Mouse (Mus musculus): ENCODE measurements around the gene Vstm4. TPM values are rescaled to one million over a fixed set of nuclear protein-coding genes. Genes with fewer than 3 reads are reported as not detected.

Gene Vstm4
- 20.3 and 21.9 TPM in 2 replicates for polyA plus RNA-seq (2014; fragmentation: Nextera tagmentation; extraction: Ambion mirVana)

GRCm38 (mm10) chr14:32856681-32857328 is at the start of gene Vstm4:
Gene Vstm4 (plus strand): TSS chr14:32856756.
- Histone ChIP-seq H3K4me3 (ENCODE audit: control insufficient read depth in 1 of 2, insufficient read depth in 1 of 2, low read depth in 1 of 2, low read length in 2 of 2) (peak within 1 kb of the TSS; percentile 70 to 74), H3K4me2 (ENCODE audit: low read length) (peak within 1 kb of the TSS; percentile 83), H3K36me3 (ENCODE audit: control insufficient read depth, insufficient read depth, low read length) (no peaks in the 10 kb centered on the region), H3K9ac (ENCODE audit: low read length) (peak within 1 kb of the TSS; percentile 91), H3K9me3 (ENCODE audit: control insufficient read depth, low read length) (no peaks in the 10 kb centered on the region), H3K27ac (replicated peaks in 1 of 2; ENCODE audit: control insufficient read depth in 1 of 2, insufficient read depth in 1 of 2, low read depth in 2 of 2, low read length in 2 of 2) (peak within 1 kb of the TSS; percentile 35 to 70; a peak in 3 of 4 replicates), H3K27me3 (ENCODE audit: control insufficient read depth, insufficient read depth, low read length) (no peaks in the 10 kb centered on the region), H3K4me1 (ENCODE audit: control insufficient read depth in 2 of 2, insufficient read depth in 2 of 2, low read length in 2 of 2) (peaks cover 32 to 40% of the 10 kb centered on the region in 2 experiments)
- WGBS = under 1% methylated on average over 55 of the region's 68 CpGs
- ATAC-seq (ENCODE audit: insufficient number of reproducible peaks, insufficient read depth, low FRiP score, low read depth) = peak; percentile 70; the same call in 1 of the 2 replicates

GRCm38 (mm10) chr14:32810111-32810510 is 46.4 kb upstream of the Vstm4 start:
- Histone ChIP-seq H3K27ac (replicated peaks in 1 of 2; ENCODE audit: control insufficient read depth in 1 of 2, insufficient read depth in 1 of 2, low read depth in 2 of 2, low read length in 2 of 2) (no peak overlapping the region), H3K4me2 (ENCODE audit: low read length) (no peak overlapping the region), H3K4me3 (ENCODE audit: control insufficient read depth in 1 of 2, insufficient read depth in 1 of 2, low read depth in 1 of 2, low read length in 2 of 2) (no peak overlapping the region), H3K4me1 (ENCODE audit: control insufficient read depth in 2 of 2, insufficient read depth in 2 of 2, low read length in 2 of 2) (peaks cover 4 to 6% of the 10 kb centered on the region in 2 experiments; a peak in 2 of 4 replicates), H3K27me3 (ENCODE audit: control insufficient read depth, insufficient read depth, low read length) (no peaks in the 10 kb centered on the region), H3K9me3 (ENCODE audit: control insufficient read depth, low read length) (no peaks in the 10 kb centered on the region), H3K9ac (ENCODE audit: low read length) (no peak overlapping the region), H3K36me3 (ENCODE audit: control insufficient read depth, insufficient read depth, low read length) (no peaks in the 10 kb centered on the region)
- ATAC-seq (ENCODE audit: insufficient number of reproducible peaks, insufficient read depth, low FRiP score, low read depth) = no peak

- Histone ChIP-seq H3K27ac (replicated peaks in 1 of 2; ENCODE audit: control insufficient read depth in 1 of 2, insufficient read depth in 1 of 2, low read depth in 2 of 2, low read length in 2 of 2) (no peak overlapping the region), H3K4me3 (ENCODE audit: control insufficient read depth in 1 of 2, insufficient read depth in 1 of 2, low read depth in 1 of 2, low read length in 2 of 2) (no peak overlapping the region), H3K9ac (ENCODE audit: low read length) (no peak overlapping the region), H3K4me2 (ENCODE audit: low read length) (no peak overlapping the region), H3K9me3 (ENCODE audit: control insufficient read depth, low read length) (no peaks in the 10 kb centered on the region), H3K27me3 (ENCODE audit: control insufficient read depth, insufficient read depth, low read length) (no peaks in the 10 kb centered on the region), H3K4me1 (ENCODE audit: control insufficient read depth in 2 of 2, insufficient read depth in 2 of 2, low read length in 2 of 2) (peaks cover 12 to 17% of the 10 kb centered on the region in 2 experiments), H3K36me3 (ENCODE audit: control insufficient read depth, insufficient read depth, low read length) (no peaks in the 10 kb centered on the region)
- 69% methylated on average over 6 of the region's 6 CpGs for WGBS
- ATAC-seq (ENCODE audit: insufficient number of reproducible peaks, insufficient read depth, low FRiP score, low read depth) = no peak
These were observed 44.1 kb upstream of the Vstm4 start for GRCm38 (mm10) chr14:32812429-32812828.

GRCm38 (mm10) chr14:32814961-32815360 is 41.6 kb upstream of the Vstm4 start:
- Histone ChIP-seq H3K27ac (replicated peaks in 1 of 2; ENCODE audit: control insufficient read depth in 1 of 2, insufficient read depth in 1 of 2, low read depth in 2 of 2, low read length in 2 of 2) (no peak overlapping the region), H3K9me3 (ENCODE audit: control insufficient read depth, low read length) (no peaks in the 10 kb centered on the region), H3K4me1 (ENCODE audit: control insufficient read depth in 2 of 2, insufficient read depth in 2 of 2, low read length in 2 of 2) (peaks cover 27 to 31% of the 10 kb centered on the region in 2 experiments), H3K4me2 (ENCODE audit: low read length) (no peak overlapping the region), H3K27me3 (ENCODE audit: control insufficient read depth, insufficient read depth, low read length) (no peaks in the 10 kb centered on the region), H3K4me3 (ENCODE audit: control insufficient read depth in 1 of 2, insufficient read depth in 1 of 2, low read depth in 1 of 2, low read length in 2 of 2) (no peak overlapping the region), H3K36me3 (ENCODE audit: control insufficient read depth, insufficient read depth, low read length) (no peaks in the 10 kb centered on the region), H3K9ac (ENCODE audit: low read length) (no peak overlapping the region)
- ATAC-seq (ENCODE audit: insufficient number of reproducible peaks, insufficient read depth, low FRiP score, low read depth) = no peak
- WGBS = 38% methylated on average over 4 of the region's 4 CpGs

GRCm38 (mm10) chr14:32816533-32816932 is 40.0 kb upstream of the Vstm4 start:
- WGBS = 60% methylated on average over 4 of the region's 4 CpGs
- H3K9ac ChIP-seq (ENCODE audit: low read length) = no peak overlapping the region
- peak overlapping the region; percentile 52 to 73; a peak in 2 of 4 replicates for H3K27ac ChIP-seq (replicated peaks in 1 of 2; ENCODE audit: control insufficient read depth in 1 of 2, insufficient read depth in 1 of 2, low read depth in 2 of 2, low read length in 2 of 2)
- no peak for ATAC-seq (ENCODE audit: insufficient number of reproducible peaks, insufficient read depth, low FRiP score, low read depth)
- no peaks in the 10 kb centered on the region for H3K27me3 ChIP-seq (ENCODE audit: control insufficient read depth, insufficient read depth, low read length)
- H3K4me2 ChIP-seq (ENCODE audit: low read length) = no peak overlapping the region
- H3K4me3 ChIP-seq (ENCODE audit: control insufficient read depth in 1 of 2, insufficient read depth in 1 of 2, low read depth in 1 of 2, low read length in 2 of 2) = no peak overlapping the region
- H3K36me3 ChIP-seq (ENCODE audit: control insufficient read depth, insufficient read depth, low read length) = no peaks in the 10 kb centered on the region
- no peaks in the 10 kb centered on the region for H3K9me3 ChIP-seq (ENCODE audit: control insufficient read depth, low read length)
- peaks cover 27 to 31% of the 10 kb centered on the region in 2 experiments for H3K4me1 ChIP-seq (ENCODE audit: control insufficient read depth in 2 of 2, insufficient read depth in 2 of 2, low read length in 2 of 2)

- WGBS = 18% methylated on average over 7 of the region's 7 CpGs
- Histone ChIP-seq H3K9ac (ENCODE audit: low read length) (no peak overlapping the region), H3K4me2 (ENCODE audit: low read length) (peak overlapping the region; percentile 14), H3K27me3 (ENCODE audit: control insufficient read depth, insufficient read depth, low read length) (no peaks in the 10 kb centered on the region), H3K27ac (replicated peaks in 1 of 2; ENCODE audit: control insufficient read depth in 1 of 2, insufficient read depth in 1 of 2, low read depth in 2 of 2, low read length in 2 of 2) (peak overlapping the region; percentile 59 to 73), H3K9me3 (ENCODE audit: control insufficient read depth, low read length) (no peaks in the 10 kb centered on the region), H3K4me3 (ENCODE audit: control insufficient read depth in 1 of 2, insufficient read depth in 1 of 2, low read depth in 1 of 2, low read length in 2 of 2) (no peak overlapping the region), H3K36me3 (ENCODE audit: control insufficient read depth, insufficient read depth, low read length) (no peaks in the 10 kb centered on the region), H3K4me1 (ENCODE audit: control insufficient read depth in 2 of 2, insufficient read depth in 2 of 2, low read length in 2 of 2) (peaks cover 27 to 31% of the 10 kb centered on the region in 2 experiments)
- peak; percentile 79; the same call in 1 of the 2 replicates for ATAC-seq (ENCODE audit: insufficient number of reproducible peaks, insufficient read depth, low FRiP score, low read depth)
These were observed 39.3 kb upstream of the Vstm4 start for GRCm38 (mm10) chr14:32817258-32817657.

- no peak for ATAC-seq (ENCODE audit: insufficient number of reproducible peaks, insufficient read depth, low FRiP score, low read depth)
- 38% methylated on average over 1 of the region's 1 CpGs for WGBS
- H3K27me3 ChIP-seq (ENCODE audit: control insufficient read depth, insufficient read depth, low read length) = no peaks in the 10 kb centered on the region
- no peak overlapping the region for H3K27ac ChIP-seq (replicated peaks in 1 of 2; ENCODE audit: control insufficient read depth in 1 of 2, insufficient read depth in 1 of 2, low read depth in 2 of 2, low read length in 2 of 2)
- no peak overlapping the region for H3K4me3 ChIP-seq (ENCODE audit: control insufficient read depth in 1 of 2, insufficient read depth in 1 of 2, low read depth in 1 of 2, low read length in 2 of 2)
- no peaks in the 10 kb centered on the region for H3K36me3 ChIP-seq (ENCODE audit: control insufficient read depth, insufficient read depth, low read length)
- no peaks in the 10 kb centered on the region for H3K9me3 ChIP-seq (ENCODE audit: control insufficient read depth, low read length)
- H3K4me1 ChIP-seq (ENCODE audit: control insufficient read depth in 2 of 2, insufficient read depth in 2 of 2, low read length in 2 of 2) = peaks cover 27 to 34% of the 10 kb centered on the region in 2 experiments
- H3K9ac ChIP-seq (ENCODE audit: low read length) = no peak overlapping the region
- H3K4me2 ChIP-seq (ENCODE audit: low read length) = no peak overlapping the region
These were observed 37.3 kb upstream of the Vstm4 start for GRCm38 (mm10) chr14:32819297-32819696.

- Histone ChIP-seq H3K9ac (ENCODE audit: low read length) (no peak overlapping the region), H3K36me3 (ENCODE audit: control insufficient read depth, insufficient read depth, low read length) (no peaks in the 10 kb centered on the region), H3K27me3 (ENCODE audit: control insufficient read depth, insufficient read depth, low read length) (no peaks in the 10 kb centered on the region), H3K4me3 (ENCODE audit: control insufficient read depth in 1 of 2, insufficient read depth in 1 of 2, low read depth in 1 of 2, low read length in 2 of 2) (no peak overlapping the region), H3K9me3 (ENCODE audit: control insufficient read depth, low read length) (no peaks in the 10 kb centered on the region), H3K4me1 (ENCODE audit: control insufficient read depth in 2 of 2, insufficient read depth in 2 of 2, low read length in 2 of 2) (peaks cover 21 to 31% of the 10 kb centered on the region in 2 experiments), H3K27ac (replicated peaks in 1 of 2; ENCODE audit: control insufficient read depth in 1 of 2, insufficient read depth in 1 of 2, low read depth in 2 of 2, low read length in 2 of 2) (no peak overlapping the region), H3K4me2 (ENCODE audit: low read length) (no peak overlapping the region)
- 76% methylated on average over 4 of the region's 4 CpGs for WGBS
- ATAC-seq (ENCODE audit: insufficient number of reproducible peaks, insufficient read depth, low FRiP score, low read depth) = no peak
These were observed 33.7 kb upstream of the Vstm4 start for GRCm38 (mm10) chr14:32822812-32823211.
